Mouse (Mus musculus) 416B (cell line): ENCODE results near the gene Kmt2b.

Experiments
- DNase-seq: peaks from one replicate; pipeline ENCODE4 v3.0.0; 2011; ENCODE audit warnings: low read depth

The Kmt2b gene

GRCm38 (mm10) chr7:30566033-30566432, 22.5 kb downstream of the Kmt2b start:
- DNase-seq, result no peak

- DNase-seq, result no peak
These were observed 23.5 kb downstream of the Kmt2b start, which contains the start of gene Igflr1 for GRCm38 (mm10) chr7:30564970-30565571. Gene Igflr1, plus strand, starts transcription at chr7:30565427.

- DNase-seq, result no peak
These were observed 24.6 kb downstream of the Kmt2b start for GRCm38 (mm10) chr7:30563906-30564280.

GRCm38 (mm10) chr7:30563117-30563905, 25.2 kb downstream of the Kmt2b start, which contains the start of the genes U2af1l4, Gm49396 and Psenen:
Gene U2af1l4, plus strand, starts transcription at chr7:30563301.
Gene Gm49396, plus strand, starts transcription at chr7:30563344.
Gene Psenen, minus strand, starts transcription at chr7:30563627.
- peak; percentile 99 for DNase-seq

- DNase-seq, result no peak
These were observed 25.9 kb downstream of the Kmt2b start for GRCm38 (mm10) chr7:30562526-30563116.

GRCm38 (mm10) chr7:30560296-30560695, 28.2 kb downstream of the Kmt2b start:
- DNase-seq, result no peak

GRCm38 (mm10) chr7:30559443-30559954, 29.0 kb downstream of the Kmt2b start, which contains the start of gene Lin37:
Gene Lin37, minus strand, starts transcription at chr7:30559838.
- peak; percentile 99 for DNase-seq

- no peak for DNase-seq
These were observed 29.7 kb downstream of the Kmt2b start for GRCm38 (mm10) chr7:30558656-30559442.

- DNase-seq, result no peak
These were observed 30.5 kb downstream of the Kmt2b start for GRCm38 (mm10) chr7:30557901-30558514.

- DNase-seq, result peak; percentile 46
These were observed 31.5 kb downstream of the Kmt2b start for GRCm38 (mm10) chr7:30556894-30557536.

- no peak for DNase-seq
These were observed 34.5 kb downstream of the Kmt2b start for GRCm38 (mm10) chr7:30553810-30554584.

GRCm38 (mm10) chr7:30553021-30553589, 35.4 kb downstream of the Kmt2b start:
- peak; percentile 38 for DNase-seq

- DNase-seq, result peak; percentile 100
These were observed 36.2 kb downstream of the Kmt2b start, which contains the start of the genes Hspb6 and Proser3 for GRCm38 (mm10) chr7:30552102-30553020. Gene Hspb6, plus strand, starts transcription at chr7:30552178. Gene Proser3, minus strand, starts transcription at chr7:30552299.

- DNase-seq, result peak; percentile 90
These were observed 37.0 kb downstream of the Kmt2b start for GRCm38 (mm10) chr7:30551445-30552101.

GRCm38 (mm10) chr7:30550603-30551002, 37.9 kb downstream of the Kmt2b start:
- no peak for DNase-seq

- DNase-seq, result no peak
These were observed 38.6 kb downstream of the Kmt2b start for GRCm38 (mm10) chr7:30549880-30550279.

GRCm38 (mm10) chr7:30544327-30544726, 44.2 kb downstream of the Kmt2b start:
- DNase-seq, result no peak

- DNase-seq, result no peak
These were observed 48.0 kb downstream of the Kmt2b start for GRCm38 (mm10) chr7:30540572-30540971.
